Mouse (Mus musculus) intestine, postnatal 0 days (tissue): ENCODE data around the gene Insl3. TPM values are rescaled to one million over a fixed set of nuclear protein-coding genes. Genes with fewer than 3 reads are reported as not detected.
"Not testable (repeated sequence)": the region's sequence is repeated elsewhere in the genome, so short reads cannot be mapped to it uniquely, and the experiment has no call there.

Source experiments
- ATAC-seq: fragments of 200-750 bp; cut with Nextera tagmentation; 2 replicates; pipeline ENCODE4 v1.8.0; 2017; ENCODE audit warnings: mild to moderate bottlenecking, moderate TSS enrichment, moderate library complexity
- H3K27ac ChIP-seq: fragments of 300-500 bp; sonication (generic); 2 replicates; pipeline ENCODE4 v1.5.1; 2014; ENCODE audit warnings: mild to moderate bottlenecking, low read depth, low read length, moderate library complexity
- H3K27me3 ChIP-seq: fragments of 300-500 bp; sonication (generic); replicated peaks from 2 replicates; pipeline ENCODE4 v1.6.1; 2014; ENCODE audit warnings: low read length, mixed read lengths; ENCODE audit not compliant: control insufficient read depth, insufficient read depth
- H3K36me3 ChIP-seq: fragments of 300-500 bp; sonication (generic); 2 replicates; pipeline ENCODE4 v1.6.1; 2014; ENCODE audit warnings: mild to moderate bottlenecking, moderate library complexity; ENCODE audit not compliant: control insufficient read depth, insufficient read depth
- H3K4me1 ChIP-seq: fragments of 300-500 bp; sonication (generic); replicated peaks from 2 replicates; pipeline ENCODE4 v1.6.1; 2014; ENCODE audit warnings: antibody characterized with exemption, low read length, mixed read lengths; ENCODE audit not compliant: control insufficient read depth, insufficient read depth
- H3K4me2 ChIP-seq: fragments of 300-500 bp; sonication (generic); replicated peaks from 2 replicates; pipeline ENCODE4 v1.6.1; 2014; ENCODE audit warnings: low read depth, mild to moderate bottlenecking, moderate library complexity
- H3K4me3 ChIP-seq: fragments of 300-500 bp; sonication (generic); 2 replicates; pipeline ENCODE4 v1.5.1; 2014; ENCODE audit warnings: low read depth, low read length
- H3K9ac ChIP-seq: fragments of 300-500 bp; sonication (generic); 2 replicates; pipeline ENCODE4 v1.6.1; 2014; ENCODE audit warnings: mild to moderate bottlenecking, low read depth, low read length
- H3K9me3 ChIP-seq: fragments of 300-500 bp; sonication (generic); 2 replicates; pipeline ENCODE4 v1.6.1; 2016; ENCODE audit warnings: mixed run types; ENCODE audit not compliant: control insufficient read depth
- CTCF ChIP-seq: sonication (generic); IDR thresholded peaks from 2 replicates; pipeline ENCODE4 v1.5.1; 2016; ENCODE audit warnings: low read depth, mild to moderate bottlenecking, control low read depth, antibody characterized with exemption, moderate library complexity
- WGBS: fragments of 180-500 bp; shearing (Covaris S2); extraction: QIAGEN DNeasy Blood & Tissue Kit; methylation state at CpG from one replicate; pipeline ENCODE4 v1.1.7; 2014; 5-methylcytosine and 5-hydroxymethylcytosine counted together
- polyA plus RNA-seq: library from polyadenylated mRNA; unstranded; fragments of >200 nt; fragmentation: Nextera tagmentation; extraction: Ambion mirVana; gene quantifications from 2 replicates; pipeline ENCODE4 v1.2.1, GENCODE M21; 2015

The Insl3 gene
- polyA plus RNA-seq, 1 experiment from 2014 or later: 2.5 TPM

DNA sequence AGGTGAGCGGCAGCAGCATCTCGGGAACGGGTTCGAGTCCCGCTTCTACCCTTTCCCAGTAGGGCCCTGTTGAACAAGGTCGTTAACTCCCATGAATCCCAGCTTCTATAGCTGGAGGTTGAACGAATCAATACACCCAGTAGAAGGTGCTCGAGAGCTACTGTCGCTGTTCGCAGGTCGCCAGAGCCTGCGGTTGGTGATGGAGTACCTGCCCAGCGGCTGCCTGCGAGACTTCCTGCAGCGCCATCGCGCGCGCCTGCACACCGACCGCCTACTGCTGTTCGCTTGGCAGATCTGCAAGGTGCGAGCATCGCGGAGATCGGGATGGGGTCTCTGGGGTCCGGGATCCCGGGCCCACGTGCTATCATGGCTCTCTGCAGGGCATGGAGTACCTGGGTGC lies 3.4 kb upstream of the Insl3 start:
- H3K4me1 ChIP-seq: peaks cover 4% of the 10 kb centered on the region; the same call in 1 of the 2 replicates
- 0 out of 2 replicates have a peak overlapping the region, but pooled peaks have one; percentile 13 for H3K4me3 ChIP-seq
- H3K4me2 ChIP-seq: peak overlapping the region; percentile 52
- H3K36me3 ChIP-seq: peaks cover 15% of the 10 kb centered on the region; the same call in 1 of the 2 replicates
- no peak overlapping the region for H3K27ac ChIP-seq
- peak; percentile 61 for TF ChIP-seq CTCF
- peaks cover 67% of the 10 kb centered on the region for H3K27me3 ChIP-seq
- WGBS: 7% methylated on average over 29 of the region's 29 CpGs
- no peak overlapping the region for H3K9ac ChIP-seq
- peak; percentile 7; the same call in 1 of the 2 replicates for ATAC-seq
- H3K9me3 ChIP-seq: no peaks in the 10 kb centered on the region

DNA sequence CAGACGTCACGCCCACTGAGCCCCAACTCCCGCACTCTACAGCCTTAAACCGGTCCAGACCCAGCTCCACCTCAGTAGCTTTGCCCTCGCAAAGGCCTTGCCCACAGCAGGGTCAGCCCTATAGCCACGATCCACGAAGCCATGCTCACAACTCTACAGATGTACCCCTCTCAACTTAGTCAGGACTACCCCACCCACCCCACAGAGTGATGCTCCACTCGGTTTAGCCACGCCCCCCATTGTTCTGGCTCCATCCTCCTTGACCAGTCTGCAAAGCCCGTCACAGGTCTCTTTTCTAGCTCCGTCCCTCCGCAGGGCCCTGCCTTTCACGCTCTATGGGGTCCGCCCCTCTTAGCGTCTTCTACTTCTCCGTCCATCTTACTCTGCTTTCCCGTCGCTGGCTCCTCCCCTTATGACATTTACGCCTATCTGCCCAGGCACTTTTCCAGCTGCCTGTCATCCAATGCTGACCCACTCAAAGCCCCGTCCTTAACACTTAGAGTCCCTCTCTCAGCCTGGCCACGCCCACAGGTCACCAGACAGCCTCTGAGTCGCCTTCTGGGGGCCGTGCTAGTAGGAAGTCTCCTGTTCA lies 2.8 kb upstream of the Insl3 start:
- Histone ChIP-seq H3K27ac (no peak overlapping the region), H3K9me3 (no peaks in the 10 kb centered on the region), H3K27me3 (peaks cover 71% of the 10 kb centered on the region), H3K36me3 (peaks cover 13% of the 10 kb centered on the region; the same call in 1 of the 2 replicates), H3K9ac (no peak overlapping the region), H3K4me1 (peaks cover 4% of the 10 kb centered on the region; the same call in 1 of the 2 replicates), H3K4me3 (peak overlapping the region; percentile 23), H3K4me2 (peak overlapping the region; percentile 52)
- WGBS: 7% methylated on average over 23 of the region's 23 CpGs
- peak; percentile 16; the same call in 1 of the 2 replicates for ATAC-seq
- TF ChIP-seq CTCF: no peak

DNA sequence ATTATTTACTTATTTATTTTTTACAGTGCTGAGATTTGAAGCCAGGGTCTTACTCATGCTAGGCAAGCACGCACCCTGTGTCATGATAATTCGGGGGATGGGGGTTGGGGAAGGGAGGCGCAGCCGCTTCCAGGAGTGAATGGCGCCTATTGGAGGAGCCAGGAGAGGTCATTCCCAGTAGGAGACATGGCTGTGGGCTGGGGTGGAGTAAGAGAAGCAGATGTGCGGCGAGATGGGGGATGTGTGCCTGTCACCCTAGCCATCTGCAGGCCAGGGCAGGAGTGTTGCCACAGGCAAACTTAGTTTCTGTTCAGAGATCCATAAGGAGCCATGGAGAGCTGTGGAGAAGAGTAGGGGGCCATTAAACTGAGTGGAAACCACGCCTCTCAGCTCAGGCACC lies 1.4 kb upstream of the Insl3 start:
- Histone ChIP-seq H3K4me3 (no peak overlapping the region), H3K9ac (no peak overlapping the region), H3K4me1 (peaks cover 4% of the 10 kb centered on the region; the same call in 1 of the 2 replicates), H3K27me3 (peaks cover 70% of the 10 kb centered on the region), H3K4me2 (no peak overlapping the region), H3K9me3 (no peaks in the 10 kb centered on the region), H3K36me3 (peaks cover 17% of the 10 kb centered on the region; the same call in 1 of the 2 replicates), H3K27ac (no peak overlapping the region)
- no peak for TF ChIP-seq CTCF
- ATAC-seq: no peak
- 14% methylated on average over 8 of the region's 8 CpGs for WGBS

DNA sequence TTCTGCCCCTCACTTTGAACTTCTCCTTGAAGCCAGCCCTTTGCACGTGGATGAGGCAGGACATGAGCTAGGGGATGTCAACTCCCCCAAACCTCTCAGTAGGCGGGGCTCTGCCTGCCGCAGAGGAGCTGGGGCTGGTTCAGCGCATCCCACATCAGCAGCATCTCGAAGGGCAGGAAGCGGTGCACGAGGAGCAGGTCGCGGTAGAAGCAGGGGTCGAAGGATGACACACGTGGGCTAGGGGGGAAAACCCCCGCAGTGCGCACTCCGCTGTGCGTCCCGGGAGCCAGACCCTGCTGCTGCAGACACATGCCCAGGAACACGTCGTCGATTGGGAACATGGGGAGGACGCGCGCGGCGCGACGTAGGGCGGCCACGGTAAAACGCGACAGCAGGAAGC lies 3.5 kb downstream of the Insl3 start:
- H3K4me1 ChIP-seq: no peaks in the 10 kb centered on the region
- H3K36me3 ChIP-seq: peaks cover 19% of the 10 kb centered on the region; the same call in 1 of the 2 replicates
- peaks cover 50% of the 10 kb centered on the region for H3K27me3 ChIP-seq
- TF ChIP-seq CTCF: no peak
- H3K4me2 ChIP-seq: no peak overlapping the region
- H3K9ac ChIP-seq: no peak overlapping the region
- WGBS: 44% methylated on average over 30 of the region's 30 CpGs
- no peaks in the 10 kb centered on the region for H3K9me3 ChIP-seq
- ATAC-seq: no peak
- H3K27ac ChIP-seq: no peak overlapping the region
- H3K4me3 ChIP-seq: no peak overlapping the region

DNA sequence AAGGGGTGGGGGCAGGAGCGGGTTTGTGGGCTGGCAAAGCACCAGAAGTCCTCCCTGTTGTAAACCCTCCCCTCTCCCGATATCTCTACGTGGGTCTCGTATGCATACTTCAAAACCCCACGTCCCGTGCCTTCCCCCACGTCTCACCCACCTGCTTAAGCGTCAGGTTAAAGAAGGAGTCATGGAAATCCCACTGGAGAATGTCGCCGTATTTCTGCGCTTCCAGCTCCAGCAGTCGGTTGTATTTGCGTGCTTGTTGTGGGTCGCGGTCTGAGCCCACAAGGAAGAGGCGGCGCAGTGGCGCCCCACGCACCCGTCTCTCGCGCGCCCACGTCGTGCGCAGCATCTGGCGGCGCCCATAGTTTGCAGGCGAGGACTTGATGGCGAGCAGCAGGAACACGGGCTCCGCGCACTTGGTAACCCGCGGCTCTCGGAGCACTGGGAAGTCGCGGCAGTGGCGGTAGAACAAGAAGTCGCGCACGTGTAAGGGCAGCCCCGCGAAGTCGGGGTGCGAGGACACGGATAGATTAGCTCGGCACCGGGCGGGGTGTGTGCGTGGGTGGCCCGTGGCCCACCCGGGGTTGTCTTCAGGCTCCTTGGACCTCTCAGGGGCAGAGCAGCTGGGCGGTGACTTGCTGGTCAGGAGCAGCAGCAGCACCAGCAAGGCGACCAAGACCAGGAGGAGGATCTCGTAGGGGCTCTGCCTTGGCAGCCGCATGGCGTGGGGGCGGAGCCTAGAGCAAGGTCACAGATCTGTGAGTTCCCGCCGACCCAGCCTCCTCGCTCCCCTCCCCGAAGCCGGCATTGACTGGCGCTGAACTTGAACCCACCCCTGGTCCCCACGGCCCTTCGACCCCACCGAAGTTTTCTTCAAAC lies 4.4 kb downstream of the Insl3 start:
- ATAC-seq: 0 out of 2 replicates have a peak, but pooled peaks have one; percentile 20
- Histone ChIP-seq H3K4me3 (no peak overlapping the region), H3K36me3 (peaks cover 19% of the 10 kb centered on the region; the same call in 1 of the 2 replicates), H3K27me3 (peaks cover 41% of the 10 kb centered on the region), H3K9ac (no peak overlapping the region), H3K4me2 (no peak overlapping the region), H3K9me3 (no peaks in the 10 kb centered on the region), H3K4me1 (no peaks in the 10 kb centered on the region), H3K27ac (no peak overlapping the region)
- TF ChIP-seq CTCF: no peak
- 33% methylated on average over 68 of the region's 68 CpGs for WGBS

DNA sequence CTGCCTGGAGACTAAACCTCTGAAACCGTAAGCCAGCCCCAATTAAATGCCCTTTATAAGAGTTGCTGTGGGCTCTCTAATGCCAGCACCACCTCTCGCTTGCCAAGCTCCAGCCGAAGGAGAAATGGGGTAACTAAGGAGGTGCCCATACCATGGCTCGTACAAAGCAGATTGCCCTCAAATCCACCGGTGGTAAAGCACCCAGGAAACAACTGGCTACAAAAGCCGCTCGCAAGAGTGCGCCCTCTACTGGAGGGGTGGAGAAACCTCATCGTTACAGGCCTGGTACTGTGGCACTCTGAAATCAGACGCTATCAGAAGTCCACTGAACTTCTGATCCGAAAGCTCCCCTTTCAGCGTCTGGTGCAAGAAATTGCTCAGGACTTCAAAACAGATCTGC lies 6.4 kb downstream of the Insl3 start:
- peaks cover 20% of the 10 kb centered on the region for H3K27me3 ChIP-seq
- not testable (repeated sequence) for H3K9me3 ChIP-seq, ATAC-seq, H3K4me2 ChIP-seq, H3K4me1 ChIP-seq, H3K4me3 ChIP-seq, H3K27ac ChIP-seq, H3K9ac ChIP-seq
- WGBS: 67% methylated on average over 12 of the region's 12 CpGs
- TF ChIP-seq CTCF: peak; percentile 63
- peaks cover 14% of the 10 kb centered on the region; the same call in 1 of the 2 replicates for H3K36me3 ChIP-seq
